Mouse (Mus musculus) megakaryocyte progenitor cell, adult 5-6 weeks (primary cell): Measurements from ENCODE around the gene Efna5. TPM values are rescaled to one million over a fixed set of nuclear protein-coding genes. Genes with fewer than 3 reads are reported as not detected.

Experiments
- ATAC-seq: replicated peaks from 2 replicates; pipeline ENCODE4 v1.8.0; 2016; ENCODE audit warnings: mild to moderate bottlenecking, moderate TSS enrichment, inconsistent platforms; ENCODE audit not compliant: poor library complexity
- total RNA-seq, 2 experiments: library from RNA; stranded (forward) in 1 of 2; stranded (reverse) in 1 of 2; fragments of 157-497, 149-512 nt in 1 of 2; fragments of 200-1000 nt in 1 of 2; gene quantifications; 2 replicates each; pipeline versions ENCODE4 v1.2.3 to v1.2.4; 2015 to 2017

The Efna5 gene
- total RNA-seq, 2 experiments from 2014 or later, result not detected

- no peak for ATAC-seq
Observed at GRCm38 (mm10) chr17:62797272-62797671, 83.8 kb downstream of the Efna5 start.

GRCm38 (mm10) chr17:62789291-62790290, 91.5 kb downstream of the Efna5 start:
- ATAC-seq, result no peak

- no peak for ATAC-seq
Observed at GRCm38 (mm10) chr17:62788783-62789182, 92.3 kb downstream of the Efna5 start.

GRCm38 (mm10) chr17:62787855-62788254, 93.3 kb downstream of the Efna5 start:
- ATAC-seq, result no peak

- no peak for ATAC-seq
Observed at GRCm38 (mm10) chr17:62786602-62786907, 94.6 kb downstream of the Efna5 start.

- ATAC-seq, result no peak
Observed at GRCm38 (mm10) chr17:62785781-62786601, 95.1 kb downstream of the Efna5 start.

GRCm38 (mm10) chr17:62784274-62785171, 96.6 kb downstream of the Efna5 start:
- ATAC-seq, result 0 out of 2 replicates have a peak, but pooled peaks have one; percentile 5

GRCm38 (mm10) chr17:62783524-62784273, 97.4 kb downstream of the Efna5 start:
- peak; percentile 93 for ATAC-seq

- no peak for ATAC-seq
Observed at GRCm38 (mm10) chr17:62782826-62783404, 98.2 kb downstream of the Efna5 start.

GRCm38 (mm10) chr17:62781120-62781519, 100.0 kb downstream of the Efna5 start:
- ATAC-seq, result peak; percentile 34; the same call in 1 of the 2 replicates

- no peak for ATAC-seq
Observed at GRCm38 (mm10) chr17:62777858-62778564, 103.1 kb downstream of the Efna5 start.

- ATAC-seq, result no peak
Observed at GRCm38 (mm10) chr17:62776710-62777109, 104.4 kb downstream of the Efna5 start.

GRCm38 (mm10) chr17:62775976-62776375, 105.1 kb downstream of the Efna5 start:
- no peak for ATAC-seq

- ATAC-seq, result no peak
Observed at GRCm38 (mm10) chr17:62775401-62775800, 105.7 kb downstream of the Efna5 start.

- ATAC-seq, result no peak
Observed at GRCm38 (mm10) chr17:62774749-62775148, 106.4 kb downstream of the Efna5 start.

GRCm38 (mm10) chr17:62766705-62767104, 114.4 kb downstream of the Efna5 start:
- ATAC-seq, result no peak

- no peak for ATAC-seq
Observed at GRCm38 (mm10) chr17:62765165-62765564, 116.0 kb downstream of the Efna5 start.

- ATAC-seq, result peak; percentile 14; the same call in 1 of the 2 replicates
Observed at GRCm38 (mm10) chr17:62756951-62757350, 124.2 kb downstream of the Efna5 start.

GRCm38 (mm10) chr17:62755635-62756034, 125.5 kb downstream of the Efna5 start:
- no peak for ATAC-seq
